In the genomic region with DNA sequence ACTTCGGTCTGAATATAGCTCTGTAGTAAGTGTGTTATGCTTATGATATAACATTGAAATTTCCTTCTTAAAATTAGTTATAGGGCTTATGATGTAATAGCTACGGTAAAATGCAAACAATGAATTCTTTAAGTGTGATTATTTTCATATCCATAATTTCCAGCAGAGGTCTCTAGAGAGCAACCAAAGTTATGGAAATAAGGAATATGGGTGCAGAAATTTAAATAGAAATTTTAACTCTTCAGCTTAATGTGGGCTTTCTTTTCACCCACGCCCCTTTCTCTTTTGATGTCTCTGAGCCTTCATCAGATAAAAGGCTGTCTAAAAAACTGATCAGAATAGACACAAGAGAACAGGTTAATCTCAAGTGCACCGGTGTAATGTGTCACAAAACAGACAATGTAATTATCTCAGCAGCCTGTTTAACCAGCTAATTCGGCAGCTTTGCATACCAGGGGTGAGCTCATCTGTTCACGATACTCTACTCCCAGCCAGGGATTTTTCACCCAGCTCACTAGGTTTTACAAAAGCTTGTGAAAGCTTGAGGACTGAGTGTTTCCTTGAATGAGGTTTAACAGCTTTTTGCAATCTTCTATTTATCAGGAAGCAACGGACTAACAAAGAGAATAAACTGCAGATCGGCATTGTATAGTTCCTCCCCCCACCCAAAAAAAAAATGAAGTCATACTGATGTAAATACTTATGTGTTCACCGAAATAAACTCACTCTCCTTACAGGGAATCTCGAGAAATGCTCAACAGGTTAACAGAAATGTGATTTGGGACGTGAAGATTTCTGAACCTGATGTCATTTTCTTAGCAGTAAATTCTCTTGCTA, we compare ENCODE assay signal across 8 mouse cellular contexts.
DNase-seq lines count a peak whose midpoint lies in the region; ATAC-seq and TF ChIP-seq lines count a peak whose summit lies in the region.

No protein-coding gene starts in this region.

- H3K9me3 ChIP-seq in lung, embryonic 14.5 days (ENCODE audit: low read depth, low read length): no peaks in the 10 kb centered on the region
- no peaks in the 10 kb centered on the region for H3K9me3 ChIP-seq in embryonic facial prominence, embryonic 11.5 days (replicated peaks; ENCODE audit: control insufficient read depth, low read length)
- H3K9me3 ChIP-seq in liver, embryonic 12.5 days (replicated peaks): no peaks in the 10 kb centered on the region

- no peaks in the 10 kb centered on the region for H3K36me3 ChIP-seq in lung, embryonic 14.5 days (ENCODE audit: insufficient read depth)
- H3K36me3 ChIP-seq in embryonic facial prominence, embryonic 11.5 days (replicated peaks; ENCODE audit: control insufficient read depth, insufficient read depth, low read depth, low read length): no peaks in the 10 kb centered on the region
- H3K36me3 ChIP-seq in liver, embryonic 12.5 days: no peaks in the 10 kb centered on the region

- no peak for DNase-seq in frontal cortex, postnatal 25 days (ENCODE audit: low spot score in 2 of 2)
- DNase-seq in lung, embryonic 14.5 days: peak; percentile 84
- no peak for DNase-seq in lung, postnatal 14 days
- DNase-seq in embryonic facial prominence, embryonic 11.5 days (ENCODE audit: low spot score): peak; percentile 62
- DNase-seq in adrenal gland, postnatal 14 days: no peak

- H3K4me3 ChIP-seq in lung, embryonic 14.5 days (ENCODE audit: low read depth, low read length): peak overlapping the region; percentile 15; the same call in 1 of the 2 replicates
- H3K4me3 ChIP-seq in embryonic facial prominence, embryonic 11.5 days (ENCODE audit: low read depth, low read length): no peak overlapping the region
- no peak overlapping the region for H3K4me3 ChIP-seq in liver, embryonic 12.5 days

- TF ChIP-seq CTCF in lung, embryonic 14.5 days (IDR thresholded peaks at IDR 0.05; ENCODE audit: low read depth): peak; percentile 53

- H3K27me3 ChIP-seq in lung, embryonic 14.5 days (ENCODE audit: insufficient read depth, low read length): no peaks in the 10 kb centered on the region
- no peaks in the 10 kb centered on the region for H3K27me3 ChIP-seq in embryonic facial prominence, embryonic 11.5 days (ENCODE audit: control insufficient read depth, insufficient read depth, low read length)
- no peaks in the 10 kb centered on the region for H3K27me3 ChIP-seq in liver, embryonic 12.5 days (replicated peaks)

- 34% methylated on average over 11 of the region's 11 CpGs for WGBS in lung, embryonic 14.5 days
- WGBS in embryonic facial prominence, embryonic 11.5 days: 55% methylated on average over 11 of the region's 11 CpGs
- 34% methylated on average over 11 of the region's 11 CpGs for WGBS in liver, embryonic 12.5 days (ENCODE audit: insufficient replicate concordance)

- no peak overlapping the region for H3K27ac ChIP-seq in lung, embryonic 14.5 days (ENCODE audit: low read depth)
- no peak overlapping the region for H3K27ac ChIP-seq in embryonic facial prominence, embryonic 11.5 days (replicated peaks; ENCODE audit: low read depth, low read length)
- H3K27ac ChIP-seq in liver, embryonic 12.5 days: no peak overlapping the region

- peak; percentile 59; the same call in 1 of the 2 replicates for ATAC-seq in frontal cortex, adult (ENCODE audit: low TSS enrichment)
- ATAC-seq in lung, embryonic 14.5 days (ENCODE audit: insufficient read depth): no peak; the same call in 1 of the 2 replicates
- peak; percentile 65; the same call in 1 of the 2 replicates for ATAC-seq in embryonic facial prominence, embryonic 11.5 days (replicated peaks; ENCODE audit: insufficient number of reproducible peaks, low FRiP score, low TSS enrichment, low read depth)
- no peak for ATAC-seq in liver, embryonic 12.5 days
- no peak for ATAC-seq in monocyte, adult 5-6 weeks (replicated peaks; ENCODE audit: insufficient number of reproducible peaks, low FRiP score, low TSS enrichment, poor library complexity, severe bottlenecking)

- no peak overlapping the region for H3K9ac ChIP-seq in lung, embryonic 14.5 days
- no peak overlapping the region for H3K9ac ChIP-seq in embryonic facial prominence, embryonic 11.5 days (replicated peaks; ENCODE audit: low read length)
- H3K9ac ChIP-seq in liver, embryonic 12.5 days: no peak overlapping the region

- peak overlapping the region; percentile 45 for H3K4me2 ChIP-seq in lung, embryonic 14.5 days
- no peak overlapping the region for H3K4me2 ChIP-seq in embryonic facial prominence, embryonic 11.5 days (ENCODE audit: low read depth, low read length)
- H3K4me2 ChIP-seq in liver, embryonic 12.5 days: peak overlapping the region; percentile 33

- H3K4me1 ChIP-seq in lung, embryonic 14.5 days (ENCODE audit: insufficient read depth): no peaks in the 10 kb centered on the region
- no peaks in the 10 kb centered on the region for H3K4me1 ChIP-seq in embryonic facial prominence, embryonic 11.5 days (ENCODE audit: control insufficient read depth, insufficient read depth, low read length)
- H3K4me1 ChIP-seq in liver, embryonic 12.5 days: no peaks in the 10 kb centered on the region; the same call in 1 of the 2 replicates

Comparison
In these comparisons a context has a peak if more than half of its experiments do, and no peak if none do; other contexts are left out.
1. DNase-seq: peak in lung, embryonic 14.5 days (single experiment) and embryonic facial prominence, embryonic 11.5 days (single experiment); none in frontal cortex, postnatal 25 days (0 of 2), lung, postnatal 14 days (single experiment) and adrenal gland, postnatal 14 days (single experiment).
2. ATAC-seq: peak in frontal cortex, adult (single experiment) and embryonic facial prominence, embryonic 11.5 days (single experiment); none in lung, embryonic 14.5 days (single experiment), liver, embryonic 12.5 days (single experiment) and monocyte, adult 5-6 weeks (single experiment).